Mouse (Mus musculus) neutrophil, adult 59 days (primary cell): ENCODE results near the gene Mndal. TPM values are rescaled to one million over a fixed set of nuclear protein-coding genes. Genes with fewer than 3 reads are reported as not detected.

Experiments
- total RNA-seq, 2 experiments: library from RNA; stranded (reverse); gene quantifications; 1 replicate in 1 of 2; 2 replicates in 1 of 2; pipeline ENCODE4 v1.2.4; 2023

Gene Mndal
- 10 to 100 TPM; 46.7 to 63.9 TPM for total RNA-seq

DNA sequence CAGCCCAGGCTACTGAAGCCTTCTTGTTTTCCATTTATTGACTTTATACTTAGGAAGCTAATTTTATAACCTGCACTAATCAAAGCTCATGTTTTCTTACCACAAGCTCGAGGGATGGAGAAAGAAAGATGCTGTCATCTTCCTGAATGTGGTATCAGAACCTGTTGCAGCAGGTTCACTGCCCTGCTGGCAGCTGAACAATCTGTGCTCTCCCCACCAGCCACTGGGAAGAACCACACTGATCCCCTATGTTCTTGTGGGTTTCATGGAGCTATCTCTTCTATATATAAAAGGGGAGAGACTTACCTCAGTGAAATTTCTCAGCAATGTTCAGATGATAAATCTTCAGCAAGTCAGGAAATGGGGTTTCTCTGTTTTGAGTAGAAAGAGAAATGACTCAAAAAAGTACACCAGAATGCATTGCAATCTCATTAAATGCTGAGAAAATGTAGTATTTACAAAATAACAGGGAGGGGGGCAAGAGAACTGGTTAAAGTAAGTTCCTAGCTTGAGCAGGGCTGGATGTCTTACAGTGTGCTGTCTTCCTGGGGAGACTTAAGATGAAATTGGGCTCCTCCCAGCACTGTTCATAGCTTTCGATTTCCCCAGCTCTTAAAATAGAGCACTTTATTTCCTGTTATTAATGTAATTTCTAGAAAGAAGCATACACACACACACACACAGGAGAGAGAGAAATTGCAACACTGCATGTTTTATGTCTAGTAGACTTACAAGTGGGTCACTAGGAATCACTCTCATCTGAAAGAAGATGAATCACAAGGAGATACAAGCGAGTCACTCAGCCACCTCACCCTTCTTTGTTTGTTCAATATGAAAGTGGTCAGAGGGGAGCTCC lies at the start of gene Mndal, which contains the start of gene Ifi203:
Gene Mndal, minus strand, starts transcription at position 568 of the 856 bp plus-strand sequence.
Gene Ifi203, minus strand, starts transcription at position 749 of the 856 bp plus-strand sequence.

DNA sequence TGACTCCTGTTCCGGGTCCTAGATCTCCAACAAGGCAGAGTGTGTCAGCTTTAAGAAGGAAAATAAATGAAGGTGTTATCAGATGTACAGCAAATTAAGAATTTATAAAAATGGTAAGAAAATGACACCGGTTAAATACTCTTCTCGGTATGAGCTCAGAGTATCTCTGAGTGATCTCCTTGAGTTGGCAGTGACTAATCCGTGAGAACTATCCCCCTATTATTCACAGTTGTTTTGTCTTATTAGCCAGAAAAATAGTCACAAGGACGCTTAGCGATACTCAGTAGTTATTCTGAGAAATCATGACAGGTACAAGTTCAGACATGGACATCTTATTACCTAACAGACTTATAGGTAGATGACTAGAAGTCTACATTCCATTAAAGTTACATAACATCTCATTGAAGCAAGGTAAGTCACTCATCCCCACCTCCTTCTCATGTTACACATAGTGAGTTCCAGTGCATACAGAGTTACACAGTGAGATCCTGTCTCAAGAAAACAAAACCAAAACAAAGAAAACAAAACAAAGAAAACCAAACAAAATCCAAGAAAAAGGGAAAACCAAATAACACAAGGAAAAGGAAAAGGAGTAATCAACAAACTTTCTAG lies 40.5 kb upstream of the Mndal start, which contains the start of gene Ifi202b:
Gene Ifi202b, minus strand, starts transcription at position 51 of the 612 bp plus-strand sequence.

GRCm38 (mm10) chr1:173912548-173913255 lies 29.6 kb downstream of the Mndal start, which contains the start of gene Ifi211:
TSS of gene Ifi211 (minus strand) at chr1:173913046.

Other genes starting within 250 kb of the Mndal start
- 10 to 100 TPM; 17.3 to 21.6 TPM for gene Ifi207, start 200.7 kb downstream of the Mndal start, total RNA-seq
- gene Ifi204, start 175.5 kb downstream of the Mndal start, total RNA-seq: 10 to 100 TPM; 30.6 to 34.3 TPM
- 10 to 100 TPM; 16.9 to 21.0 TPM for gene Ifi211, start 29.4 kb downstream of the Mndal start, total RNA-seq
- 10 to 100 TPM; 27.7 to 44.0 TPM for gene Ifi203, start 181 bp upstream of the Mndal start, total RNA-seq
- not detected for gene Ifi202b, start 40.3 kb upstream of the Mndal start, total RNA-seq
- 1 to 10 TPM; 5.3 to 5.8 TPM for gene Ifi205, start 89.3 kb upstream of the Mndal start, total RNA-seq
- not detected for gene Olfr433, start 98.2 kb upstream of the Mndal start, total RNA-seq
- gene Olfr432, start 106.7 kb upstream of the Mndal start, total RNA-seq: not detected
- gene Olfr430, start 124.1 kb upstream of the Mndal start, total RNA-seq: not detected
- not detected for gene Olfr429, start 141.8 kb upstream of the Mndal start, total RNA-seq
- not detected for gene Olfr427, start 154.4 kb upstream of the Mndal start, total RNA-seq
- gene Olfr231, start 178.7 kb upstream of the Mndal start, total RNA-seq: not detected
- not detected for gene Olfr424, start 189.0 kb upstream of the Mndal start, total RNA-seq
- gene Olfr420, start 213.1 kb upstream of the Mndal start, total RNA-seq: not detected
- 10 to 100 TPM in 1 of 2 experiments, 1 to 10 TPM in 1; 3.8 to 12.3 TPM for gene Spta1, start 230.3 kb upstream of the Mndal start, total RNA-seq